Mouse (Mus musculus) kidney, embryonic 14.5 days (tissue): ENCODE measurements at regions not wholly inside any gene's neighbourhood (a gene's known extent, or its start where the extent isn't known, plus 50 kb on each side); places are given as distances from the start of the nearest gene placed in this dataset.

Source experiments
- ATAC-seq: fragments of 200-750 bp; cut with Nextera tagmentation; 2 replicates; pipeline ENCODE4 v1.8.0; 2017; ENCODE audit warnings: moderate number of reproducible peaks, mild to moderate bottlenecking, moderate TSS enrichment, moderate library complexity; ENCODE audit not compliant: low FRiP score, low TSS enrichment
- H3K27ac ChIP-seq: fragments of 300-500 bp; sonication (generic); 2 replicates; pipeline ENCODE4 v1.5.1; 2014; ENCODE audit warnings: low read depth, mild to moderate bottlenecking, low read length, moderate library complexity, mixed read lengths
- H3K27me3 ChIP-seq: fragments of 300-500 bp; sonication (generic); 2 replicates; pipeline ENCODE4 v1.6.1; 2014; ENCODE audit warnings: mild to moderate bottlenecking, low read length; ENCODE audit not compliant: control insufficient read depth, insufficient read depth
- H3K36me3 ChIP-seq: fragments of 300-500 bp; sonication (generic); 2 replicates; pipeline ENCODE4 v1.6.1; 2014; ENCODE audit warnings: low read length, mixed read lengths; ENCODE audit not compliant: control insufficient read depth, insufficient read depth
- H3K4me1 ChIP-seq: fragments of 300-500 bp; sonication (generic); 2 replicates; pipeline ENCODE4 v1.6.1; 2014; ENCODE audit warnings: low read length, mixed read lengths; ENCODE audit not compliant: control insufficient read depth, insufficient read depth
- H3K4me2 ChIP-seq: fragments of 300-500 bp; sonication (generic); replicated peaks from 2 replicates; pipeline ENCODE4 v1.6.1; 2014; ENCODE audit warnings: low read depth, mild to moderate bottlenecking, low read length
- H3K4me3 ChIP-seq: fragments of 300-500 bp; sonication (generic); 2 replicates; pipeline ENCODE4 v1.5.1; 2014; ENCODE audit warnings: mild to moderate bottlenecking, low read length
- H3K9ac ChIP-seq: fragments of 300-500 bp; sonication (generic); 2 replicates; pipeline ENCODE4 v1.6.1; 2014; ENCODE audit warnings: low read depth, mild to moderate bottlenecking, low read length, moderate library complexity
- H3K9me3 ChIP-seq: fragments of 300-500 bp; sonication (generic); 2 replicates; pipeline ENCODE4 v1.6.1; 2016; ENCODE audit warnings: low read length; ENCODE audit not compliant: control insufficient read depth
- WGBS: fragments of 180-500 bp; shearing (Covaris S2); extraction: QIAGEN DNeasy Blood & Tissue Kit; methylation state at CpG from one replicate; pipeline ENCODE4 v1.1.7; 2014; 5-methylcytosine and 5-hydroxymethylcytosine counted together

DNA sequence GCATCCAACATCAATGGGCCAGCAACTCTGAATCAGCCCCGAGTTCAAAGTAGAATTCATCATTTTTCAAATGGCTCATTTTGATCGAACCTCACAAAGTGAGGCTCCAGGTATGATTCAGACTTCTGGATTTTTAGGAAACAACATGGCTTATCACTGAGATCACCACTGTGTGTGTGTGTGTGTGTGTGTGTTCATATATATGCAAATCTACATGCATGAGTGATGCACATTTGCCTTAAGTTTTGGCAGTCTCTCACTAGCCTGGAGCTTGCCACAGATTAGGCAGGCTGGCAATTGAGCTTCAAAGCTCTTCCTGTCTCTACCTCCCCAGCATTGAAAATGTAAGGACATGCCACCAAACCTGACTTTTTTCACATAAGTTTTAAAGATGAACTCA lies 195.1 kb upstream of the Mindy3 start:
- WGBS = 91% methylated on average over 2 of the region's 2 CpGs
- H3K36me3 ChIP-seq = no peaks in the 10 kb centered on the region

DNA sequence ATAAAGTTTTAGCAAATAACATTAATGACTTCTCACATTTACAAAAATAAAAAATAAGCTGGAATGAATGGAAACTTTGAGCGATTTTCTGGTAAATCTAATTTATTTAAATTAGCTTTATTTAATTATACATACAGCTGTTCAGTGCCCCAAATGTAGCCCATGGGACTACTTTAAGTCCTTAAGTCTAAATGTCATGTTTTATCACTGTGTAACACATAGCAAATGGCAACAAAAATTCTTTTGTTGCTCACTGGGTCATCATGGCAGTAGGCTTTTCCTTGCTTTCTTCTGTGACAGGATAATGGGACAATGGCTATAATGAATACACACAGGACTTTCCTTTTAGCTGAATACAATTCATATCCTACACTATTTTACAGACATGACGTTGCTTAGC lies 194.6 kb upstream of the Mindy3 start:
- H3K36me3 ChIP-seq = no peaks in the 10 kb centered on the region
- no peak overlapping the region for H3K4me3 ChIP-seq
- H3K27ac ChIP-seq = no peak overlapping the region
- 79% methylated on average over 2 of the region's 2 CpGs for WGBS
- no peak for ATAC-seq
- no peaks in the 10 kb centered on the region for H3K4me1 ChIP-seq
- no peak overlapping the region for H3K9ac ChIP-seq
- H3K4me2 ChIP-seq = no peak overlapping the region
- H3K27me3 ChIP-seq = no peaks in the 10 kb centered on the region
- no peaks in the 10 kb centered on the region for H3K9me3 ChIP-seq

More for the DNA sequence above, 195.1 kb upstream of the Mindy3 start:
- Histone ChIP-seq H3K27me3 (no peaks in the 10 kb centered on the region), H3K4me2 (no peak overlapping the region), H3K4me3 (no peak overlapping the region), H3K9ac (no peak overlapping the region), H3K4me1 (no peaks in the 10 kb centered on the region), H3K9me3 (no peaks in the 10 kb centered on the region), H3K27ac (no peak overlapping the region)
- no peak for ATAC-seq

DNA sequence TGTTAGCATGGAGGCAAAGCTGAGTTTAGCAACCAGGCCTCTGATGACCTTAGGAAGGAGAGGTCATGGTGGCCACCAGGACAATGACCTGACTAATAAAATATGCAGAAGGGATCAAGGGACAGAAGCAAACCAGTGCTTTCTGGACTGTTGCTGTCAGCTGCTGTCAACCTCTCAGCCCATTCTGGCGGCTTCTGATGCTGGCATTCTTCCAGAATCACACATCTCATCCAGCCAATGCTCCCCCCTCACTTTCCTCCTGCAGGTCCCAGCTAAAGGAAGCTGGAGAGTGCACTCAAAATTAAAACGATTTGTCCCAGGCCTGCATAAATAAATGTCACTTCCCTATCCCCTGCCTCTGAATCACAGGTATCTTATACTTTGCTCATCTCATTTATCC lies 163.3 kb upstream of the Mindy3 start:
- Histone ChIP-seq H3K27ac (no peak overlapping the region), H3K36me3 (no peaks in the 10 kb centered on the region), H3K9ac (no peak overlapping the region), H3K4me3 (no peak overlapping the region), H3K4me1 (no peaks in the 10 kb centered on the region), H3K27me3 (no peaks in the 10 kb centered on the region), H3K9me3 (no peaks in the 10 kb centered on the region), H3K4me2 (no peak overlapping the region)
- WGBS = 30% methylated on average over 2 of the region's 2 CpGs
- no peak for ATAC-seq

DNA sequence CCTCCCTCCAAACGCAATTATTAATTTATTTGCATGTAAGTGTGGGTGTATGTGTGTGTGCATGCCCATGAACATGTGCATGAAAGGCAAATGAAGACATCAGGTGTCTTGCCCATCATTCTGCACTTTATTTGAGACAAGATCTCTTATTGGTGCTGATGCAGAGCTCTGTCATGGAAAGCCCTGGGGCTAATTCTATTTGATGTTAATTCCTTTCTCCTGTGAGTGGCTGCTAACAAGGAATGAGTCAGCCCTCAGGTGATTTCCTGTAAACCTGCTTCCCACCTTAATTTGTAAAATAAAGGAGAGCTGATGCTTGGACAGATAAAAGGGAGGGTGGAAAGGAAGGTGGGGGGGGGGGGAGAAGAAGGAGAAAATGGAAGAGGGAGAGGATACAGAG lies 138.5 kb upstream of the Mindy3 start:
- ATAC-seq = no peak
- Histone ChIP-seq H3K9me3 (no peaks in the 10 kb centered on the region), H3K36me3 (no peaks in the 10 kb centered on the region), H3K4me3 (no peak overlapping the region), H3K9ac (no peak overlapping the region), H3K4me2 (no peak overlapping the region), H3K27me3 (no peaks in the 10 kb centered on the region), H3K27ac (no peak overlapping the region), H3K4me1 (no peaks in the 10 kb centered on the region)
- WGBS = 52% methylated on average over 1 of the region's 1 CpGs

DNA sequence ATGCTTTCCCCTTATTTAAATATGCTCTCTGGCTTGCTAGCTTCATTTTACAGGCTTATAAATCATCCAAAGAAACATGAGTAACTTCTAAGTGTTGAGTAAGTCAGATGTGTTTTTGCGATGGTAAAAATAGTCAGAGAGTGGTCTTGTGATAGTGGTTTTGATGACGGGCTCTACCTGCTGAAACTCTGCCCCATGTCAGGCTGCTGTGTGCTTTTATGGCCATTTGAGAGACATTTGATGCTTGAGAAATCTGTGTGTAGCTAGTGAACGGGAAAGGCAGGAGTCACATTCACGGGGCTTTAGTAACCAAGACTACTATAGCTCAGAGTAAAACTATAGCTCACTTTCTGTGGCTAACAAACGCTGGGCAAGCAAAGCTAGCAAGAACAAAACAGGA lies 103.1 kb upstream of the Mindy3 start:
- H3K4me2 ChIP-seq = no peak overlapping the region
- no peaks in the 10 kb centered on the region for H3K4me1 ChIP-seq
- H3K27ac ChIP-seq = no peak overlapping the region
- no peaks in the 10 kb centered on the region for H3K36me3 ChIP-seq
- no peaks in the 10 kb centered on the region for H3K9me3 ChIP-seq
- ATAC-seq = no peak
- WGBS = 24% methylated on average over 5 of the region's 5 CpGs
- no peak overlapping the region for H3K4me3 ChIP-seq
- no peak overlapping the region for H3K9ac ChIP-seq
- H3K27me3 ChIP-seq = no peaks in the 10 kb centered on the region

DNA sequence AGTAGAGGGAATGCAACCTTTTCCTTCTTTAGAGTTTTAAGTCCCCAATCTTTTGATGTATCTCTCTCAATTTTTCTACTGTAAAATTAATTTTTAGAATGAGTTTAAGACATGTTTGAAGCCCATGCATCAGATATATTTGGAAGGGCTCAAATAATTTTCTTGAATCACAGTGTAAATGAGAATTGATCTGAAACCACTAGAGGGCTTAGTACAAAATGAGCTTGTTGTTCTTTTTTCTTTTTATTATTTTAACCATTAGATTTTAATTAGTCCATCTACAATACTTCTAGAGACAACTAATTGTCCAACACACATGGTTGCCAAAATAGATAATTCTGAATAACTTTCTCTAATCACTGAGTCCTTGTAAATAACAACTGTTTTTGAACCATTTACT lies 102.5 kb upstream of the Mindy3 start:
- Histone ChIP-seq H3K9me3 (no peaks in the 10 kb centered on the region), H3K4me1 (no peaks in the 10 kb centered on the region), H3K4me2 (no peak overlapping the region), H3K36me3 (no peaks in the 10 kb centered on the region), H3K27ac (no peak overlapping the region), H3K27me3 (no peaks in the 10 kb centered on the region), H3K4me3 (no peak overlapping the region), H3K9ac (no peak overlapping the region)
- no peak for ATAC-seq

DNA sequence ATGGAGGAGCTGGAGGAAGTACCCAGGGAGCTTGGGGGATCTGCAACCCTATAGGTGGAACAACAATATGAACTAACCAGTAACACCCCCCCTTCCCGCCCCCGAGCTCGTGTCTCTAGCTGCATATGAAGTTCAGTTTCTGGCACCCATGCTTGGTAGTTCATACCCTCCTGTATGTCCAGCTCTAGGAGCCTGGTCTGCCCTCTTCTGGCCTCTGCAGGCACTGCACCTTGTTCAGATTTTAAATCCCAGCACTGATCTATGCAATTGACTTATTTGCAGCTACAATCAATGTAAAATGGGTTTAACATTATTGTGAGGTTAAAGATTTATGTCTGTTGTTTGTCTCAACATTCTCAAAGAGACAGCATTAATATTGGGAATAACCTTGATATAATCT lies 73.1 kb upstream of the Mindy3 start:
- H3K27me3 ChIP-seq = no peaks in the 10 kb centered on the region
- 85% methylated on average over 3 of the region's 3 CpGs for WGBS
- ATAC-seq = no peak

DNA sequence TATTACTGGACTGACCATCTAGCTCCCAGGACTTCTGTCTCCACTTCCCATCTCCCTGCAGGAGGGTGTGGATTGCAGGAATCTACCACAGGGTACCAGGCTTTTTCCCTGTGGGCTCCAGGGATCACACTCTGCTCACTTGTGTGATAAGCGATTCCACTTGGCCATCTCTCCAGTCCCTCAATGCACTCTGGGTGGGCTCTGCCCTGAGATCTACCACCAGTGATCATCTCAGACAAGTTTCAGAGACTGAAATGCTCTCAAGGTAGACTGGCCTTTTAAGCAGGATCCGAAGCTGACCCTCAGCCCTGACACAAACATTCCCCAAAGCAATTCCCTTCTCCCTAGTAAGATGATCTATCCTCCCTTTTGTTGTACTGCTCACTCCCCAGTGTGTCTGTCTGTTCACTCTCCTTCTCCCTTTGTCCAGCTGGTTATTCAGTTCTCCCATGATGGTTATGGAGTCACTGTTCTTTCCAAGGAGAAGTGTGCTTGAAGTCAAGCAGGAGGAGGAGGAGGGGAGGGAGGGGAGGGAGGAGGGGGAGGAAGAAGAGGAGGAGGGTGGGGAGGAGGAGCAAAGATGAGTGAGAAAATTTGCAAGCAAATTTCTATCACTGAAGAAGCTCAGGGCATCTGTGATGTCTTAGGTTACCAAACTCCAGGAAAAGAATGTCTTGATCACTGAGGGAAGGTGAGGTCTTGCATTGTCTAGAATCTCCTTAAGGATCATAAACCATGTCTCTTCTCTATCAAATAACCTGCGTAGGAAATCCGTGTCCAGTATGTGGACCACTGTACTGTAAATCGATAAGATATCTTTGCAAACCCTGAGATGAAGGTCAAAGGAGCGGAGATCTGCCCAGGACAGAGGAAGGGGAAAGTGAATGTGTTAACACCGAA lies 50.4 kb upstream of the Mindy3 start:
- H3K36me3 ChIP-seq = no peaks in the 10 kb centered on the region
- no peaks in the 10 kb centered on the region for H3K4me1 ChIP-seq
- 65% methylated on average over 7 of the region's 7 CpGs for WGBS
- H3K4me2 ChIP-seq = no peak overlapping the region
- H3K9me3 ChIP-seq = no peaks in the 10 kb centered on the region
- ATAC-seq = peak; percentile 71; the same call in 1 of the 2 replicates
- H3K27ac ChIP-seq = no peak overlapping the region
- no peak overlapping the region for H3K9ac ChIP-seq
- H3K27me3 ChIP-seq = no peaks in the 10 kb centered on the region
- no peak overlapping the region for H3K4me3 ChIP-seq

More for the DNA sequence above, 73.1 kb upstream of the Mindy3 start:
- Histone ChIP-seq H3K36me3 (no peaks in the 10 kb centered on the region), H3K27ac (no peak overlapping the region), H3K9ac (no peak overlapping the region), H3K4me1 (no peaks in the 10 kb centered on the region), H3K4me2 (no peak overlapping the region), H3K4me3 (no peak overlapping the region), H3K9me3 (no peaks in the 10 kb centered on the region)
